Mouse (Mus musculus): ENCODE data around the gene Kmt2c. TPM values are rescaled to one million over a fixed set of nuclear protein-coding genes. Genes with fewer than 3 reads are reported as not detected.
A peak's percentile ranks its signal among the peaks of the same experiment; 100 is the strongest.

Gene Kmt2c
- total and polyA plus RNA-seq, 3 experiments = 6.7 to 14.6 (median 12.7) TPM

DNA sequence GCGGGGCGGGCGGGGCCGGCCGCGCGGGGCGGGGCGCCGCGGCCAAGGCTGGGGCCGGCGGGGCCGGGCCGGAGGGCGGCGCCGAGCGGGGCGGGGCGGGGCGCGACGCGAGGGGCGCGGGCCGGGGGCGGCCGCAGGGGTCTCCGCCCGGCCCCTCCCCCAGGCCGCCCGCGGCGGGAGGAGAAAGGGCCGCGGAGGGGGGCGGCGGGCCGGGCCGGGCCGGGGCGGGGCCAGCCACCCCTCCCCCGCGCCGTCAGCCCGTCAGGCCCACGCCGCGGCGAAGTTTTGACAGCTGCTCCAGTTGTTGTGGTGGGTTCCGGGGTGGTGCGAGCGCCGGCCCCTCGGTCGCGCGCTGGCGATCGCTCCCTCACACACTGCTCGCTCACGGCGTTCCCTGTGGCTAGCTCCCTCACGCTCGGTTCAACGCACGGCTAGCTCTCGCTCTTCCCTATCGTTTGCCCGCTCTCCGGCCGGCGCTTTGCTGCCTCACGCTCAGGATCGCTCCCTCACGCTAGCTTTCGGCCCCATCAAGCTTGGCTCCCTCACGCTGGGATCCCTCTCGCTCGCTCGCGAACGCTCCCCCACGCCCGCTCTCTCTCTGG lies 339 bp upstream of the Kmt2c start:
- Histone ChIP-seq H3K4me1 (ENCODE audit: control insufficient read depth in 1 of 2, insufficient read depth in 2 of 2) (peaks cover 0 to 9% of the 10 kb centered on the region in 2 experiments; a peak in 1 of 4 replicates), H3K27me3 (replicated peaks) (no peaks in the 10 kb centered on the region), H3K4me3 (replicated peaks in 1 of 3; ENCODE audit: low read depth in 2 of 3, low read length in 2 of 3, poor library complexity in 1 of 3) (peak overlapping the region; percentile 76 to 96 (median 87)), H3K36me3 (replicated peaks in 1 of 2; ENCODE audit: control insufficient read depth in 1 of 2, insufficient read depth in 1 of 2, low read length in 1 of 2) (no peaks in the 10 kb centered on the region), H3K27ac (ENCODE audit: insufficient read depth, low read depth) (peak overlapping the region; percentile 95), H3K9ac (ENCODE audit: insufficient read depth, low read depth) (peak overlapping the region; percentile 96), H3K79me2 (replicated peaks; ENCODE audit: control insufficient read depth, extremely low read depth, insufficient read depth, poor library complexity, severe bottlenecking) (peaks cover 21% of the 10 kb centered on the region), H3K9me3 (replicated peaks; ENCODE audit: low read length) (no peaks in the 10 kb centered on the region), H3K4me2 (ENCODE audit: insufficient read depth, low read depth, poor library complexity, severe bottlenecking) (peak overlapping the region; percentile 7; the same call in 1 of the 2 replicates)
- TF ChIP-seq POLR2A (IDR thresholded peaks at IDR 0.05; ENCODE audit: low read depth, low read length) (peak; percentile 28; the same call in 1 of the 2 replicates), SMC3 (IDR thresholded peaks at IDR 0.05; ENCODE audit: low read depth, low read length) (no peak), MXI1 (IDR thresholded peaks at IDR 0.05; ENCODE audit: low read depth, low read length) (peak; percentile 77)
- peak; percentile 68 for DNase-seq (ENCODE audit: extremely low read depth)
- in situ Hi-C loops (cut with MboI; ENCODE audit: low pct_ligation_motif_present, low pct_unique_long_range_greater_than_20kb, low sequenced_read_pairs) (no loop called here), dilution Hi-C loops (cut with MboI; ENCODE audit: extremely low pct_ligation_motif_present, extremely low pct_unique_long_range_greater_than_20kb, low sequenced_read_pairs) (no loop called here)

- DNase-seq (ENCODE audit: extremely low read depth) = peak; percentile 17
- TF ChIP-seq ZNF384 (IDR thresholded peaks at IDR 0.05; ENCODE audit: low read depth, low read length) (no peak), USF1 (IDR thresholded peaks at IDR 0.05; ENCODE audit: low read depth, low read length) (no peak), E2F4 (IDR thresholded peaks at IDR 0.05; ENCODE audit: insufficient replicate concordance, low read depth, low read length) (no peak), CTCF (conservative IDR thresholded peaks at IDR 0.05 in 1 of 2, IDR thresholded peaks at IDR 0.05 in 1 of 2; ENCODE audit: low read depth in 2 of 2, low read length in 2 of 2) (no peak), EP300 (IDR thresholded peaks at IDR 0.05; ENCODE audit: low read length) (no peak), USF2 (conservative IDR thresholded peaks at IDR 0.05; ENCODE audit: low read depth, low read length) (no peak), MEF2A (IDR thresholded peaks at IDR 0.05; ENCODE audit: borderline replicate concordance, low read depth, low read length) (no peak), JUND (conservative IDR thresholded peaks at IDR 0.05; ENCODE audit: low read depth, low read length) (no peak), ZMIZ1 (IDR thresholded peaks at IDR 0.05; ENCODE audit: low read depth, low read length) (no peak), KAT2A (IDR thresholded peaks at IDR 0.05; ENCODE audit: insufficient replicate concordance, low read length) (no peak), RCOR1 (conservative IDR thresholded peaks at IDR 0.05; ENCODE audit: low read depth, low read length) (no peak), MAFK (IDR thresholded peaks at IDR 0.05; ENCODE audit: insufficient replicate concordance, low read length) (no peak), UBTF (IDR thresholded peaks at IDR 0.05; ENCODE audit: low read depth, low read length) (peak; percentile 57; the same call in 1 of the 2 replicates), ZKSCAN1 (IDR thresholded peaks at IDR 0.05; ENCODE audit: borderline replicate concordance, low read depth, low read length) (no peak), ETS1 (conservative IDR thresholded peaks at IDR 0.05; ENCODE audit: low read depth, low read length) (no peak), NELFE (IDR thresholded peaks at IDR 0.05; ENCODE audit: low read depth, low read length) (no peak), MAZ (IDR thresholded peaks at IDR 0.05; ENCODE audit: low read depth, low read length) (no peak), CHD1 (IDR thresholded peaks at IDR 0.05; ENCODE audit: low read depth, low read length) (0 out of 2 replicates have a peak, but pooled peaks have one; percentile 8), TCF12 (IDR thresholded peaks at IDR 0.05; ENCODE audit: low read depth, low read length) (0 out of 2 replicates have a peak, but pooled peaks have one; percentile 11), SIN3A (IDR thresholded peaks at IDR 0.05; ENCODE audit: low read length) (no peak; the same call in 1 of the 2 replicates), ELF1 (IDR thresholded peaks at IDR 0.05; ENCODE audit: low read depth, low read length) (no peak), PAX5 (IDR thresholded peaks at IDR 0.05; ENCODE audit: low read length) (no peak), MYC (IDR thresholded peaks at IDR 0.05; ENCODE audit: low read depth, low read length) (no peak), HCFC1 (IDR thresholded peaks at IDR 0.05; ENCODE audit: low read depth, low read length) (no peak), NRF1 (IDR thresholded peaks at IDR 0.05; ENCODE audit: low read depth, low read length) (0 out of 2 replicates have a peak, but pooled peaks have one; percentile 30), BHLHE40 (IDR thresholded peaks at IDR 0.05; ENCODE audit: low read depth, low read length) (peak; percentile 37; the same call in 1 of the 2 replicates), MAX (IDR thresholded peaks at IDR 0.05; ENCODE audit: low read length) (no peak)
- Histone ChIP-seq H3K4me1 (ENCODE audit: control insufficient read depth in 1 of 2, insufficient read depth in 2 of 2) (peaks cover 0 to 9% of the 10 kb centered on the region in 2 experiments; a peak in 1 of 4 replicates), H3K27ac (ENCODE audit: insufficient read depth, low read depth) (no peak overlapping the region; the same call in 1 of the 2 replicates), H3K36me3 (replicated peaks in 1 of 2; ENCODE audit: control insufficient read depth in 1 of 2, insufficient read depth in 1 of 2, low read length in 1 of 2) (no peaks in the 10 kb centered on the region), H3K4me2 (ENCODE audit: insufficient read depth, low read depth, poor library complexity, severe bottlenecking) (peak overlapping the region; percentile 96), H3K9ac (ENCODE audit: insufficient read depth, low read depth) (peak overlapping the region; percentile 96), H3K4me3 (replicated peaks in 1 of 3; ENCODE audit: low read depth in 2 of 3, low read length in 2 of 3, poor library complexity in 1 of 3) (peak overlapping the region; percentile 76 to 96 (median 84)), H3K9me3 (replicated peaks; ENCODE audit: low read length) (no peaks in the 10 kb centered on the region), H3K27me3 (replicated peaks) (no peaks in the 10 kb centered on the region), H3K79me2 (replicated peaks; ENCODE audit: control insufficient read depth, extremely low read depth, insufficient read depth, poor library complexity, severe bottlenecking) (peaks cover 26% of the 10 kb centered on the region)
- dilution Hi-C loops (cut with MboI; ENCODE audit: extremely low pct_ligation_motif_present, extremely low pct_unique_long_range_greater_than_20kb, low sequenced_read_pairs) = no loop called here
- in situ Hi-C loops (cut with MboI; ENCODE audit: low pct_ligation_motif_present, low pct_unique_long_range_greater_than_20kb, low sequenced_read_pairs) = no loop called here
Measured at GRCm38 (mm10) chr5:25497720-25498345, 750 bp downstream of the Kmt2c start.
